Mouse (Mus musculus): Measurements from ENCODE around the gene Med12l. TPM values are rescaled to one million over a fixed set of nuclear protein-coding genes. Genes with fewer than 3 reads are reported as not detected.

Med12l gene
- polyA plus RNA-seq, 1 experiment from 2014 or later: 6.6 TPM

- Histone ChIP-seq H3K27ac (no peak overlapping the region), H3K9me3 (no peaks in the 10 kb centered on the region), H3K4me2 (no peak overlapping the region), H3K36me3 (replicated peaks) (no peaks in the 10 kb centered on the region), H3K9ac (no peak overlapping the region), H3K4me3 (replicated peaks) (no peak overlapping the region), H3K4me1 (no peaks in the 10 kb centered on the region), H3K27me3 (no peaks in the 10 kb centered on the region)
- 96% methylated on average over 5 of the region's 5 CpGs for WGBS
- no peak for ATAC-seq (ENCODE audit: low FRiP score)
Observed at GRCm38 (mm10) chr3:59157048-59157447, 151.4 kb downstream of the Med12l start.

- no peak overlapping the region for H3K9ac ChIP-seq
- no peaks in the 10 kb centered on the region for H3K9me3 ChIP-seq
- no peak for ATAC-seq (ENCODE audit: low FRiP score)
- 90% methylated on average over 1 of the region's 1 CpGs for WGBS
- no peaks in the 10 kb centered on the region for H3K36me3 ChIP-seq (replicated peaks)
- no peaks in the 10 kb centered on the region for H3K4me1 ChIP-seq
- no peak overlapping the region for H3K4me2 ChIP-seq
- no peak overlapping the region for H3K4me3 ChIP-seq (replicated peaks)
- no peaks in the 10 kb centered on the region for H3K27me3 ChIP-seq
- H3K27ac ChIP-seq: no peak overlapping the region
Observed at GRCm38 (mm10) chr3:59160465-59160864, 154.8 kb downstream of the Med12l start.

DNA sequence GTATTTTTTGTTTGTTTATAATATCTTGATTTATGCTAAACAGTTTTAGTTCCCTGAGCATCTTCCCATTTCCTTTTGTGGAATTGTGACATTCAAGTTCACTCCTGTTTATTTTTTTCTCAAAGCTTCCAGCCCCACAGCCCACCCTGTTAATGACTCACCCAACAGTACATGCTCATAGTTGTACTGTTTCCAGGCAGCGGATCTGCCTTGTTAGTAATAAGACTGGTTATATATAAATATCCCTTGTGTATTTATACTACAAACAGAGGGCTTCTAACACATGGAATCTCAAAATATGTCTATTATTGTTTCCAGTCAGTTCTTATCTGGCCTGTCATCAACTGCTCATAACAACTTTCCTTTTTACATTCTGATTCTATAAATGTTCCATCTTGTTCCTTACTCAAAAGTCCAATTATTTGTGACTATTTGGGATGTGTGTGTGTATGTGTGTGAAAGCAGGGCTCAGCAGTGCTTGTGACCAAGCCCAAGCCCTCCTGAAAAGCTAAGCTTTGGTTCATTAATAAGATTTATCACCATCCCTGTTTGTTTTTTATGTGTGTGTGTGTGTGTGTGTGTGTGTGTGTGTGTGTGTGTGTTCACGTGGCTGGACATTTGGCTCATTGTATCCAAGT is 161.9 kb downstream of the Med12l start:
- Histone ChIP-seq H3K27ac (no peak overlapping the region), H3K4me2 (no peak overlapping the region), H3K4me1 (no peaks in the 10 kb centered on the region), H3K9ac (no peak overlapping the region), H3K27me3 (no peaks in the 10 kb centered on the region), H3K9me3 (no peaks in the 10 kb centered on the region), H3K36me3 (replicated peaks) (no peaks in the 10 kb centered on the region), H3K4me3 (replicated peaks) (no peak overlapping the region)
- 82% methylated on average over 2 of the region's 2 CpGs for WGBS
- no peak for ATAC-seq (ENCODE audit: low FRiP score)

GRCm38 (mm10) chr3:59168476-59168875 is 162.9 kb downstream of the Med12l start:
- H3K4me2 ChIP-seq: no peak overlapping the region
- no peaks in the 10 kb centered on the region for H3K27me3 ChIP-seq
- no peak overlapping the region for H3K9ac ChIP-seq
- no peak overlapping the region for H3K4me3 ChIP-seq (replicated peaks)
- no peaks in the 10 kb centered on the region for H3K9me3 ChIP-seq
- H3K36me3 ChIP-seq (replicated peaks): no peaks in the 10 kb centered on the region
- H3K4me1 ChIP-seq: no peaks in the 10 kb centered on the region
- no peak overlapping the region for H3K27ac ChIP-seq
- no peak for ATAC-seq (ENCODE audit: low FRiP score)
- WGBS: 89% methylated on average over 6 of the region's 6 CpGs

- Histone ChIP-seq H3K4me3 (replicated peaks) (no peak overlapping the region), H3K4me1 (no peaks in the 10 kb centered on the region), H3K36me3 (replicated peaks) (no peaks in the 10 kb centered on the region), H3K27ac (no peak overlapping the region), H3K27me3 (no peaks in the 10 kb centered on the region), H3K4me2 (no peak overlapping the region), H3K9ac (no peak overlapping the region), H3K9me3 (no peaks in the 10 kb centered on the region)
- ATAC-seq (ENCODE audit: low FRiP score): no peak
- WGBS: 82% methylated on average over 4 of the region's 4 CpGs
Observed at GRCm38 (mm10) chr3:59169215-59169614, 163.6 kb downstream of the Med12l start.

- no peaks in the 10 kb centered on the region for H3K36me3 ChIP-seq (replicated peaks)
- no peak for ATAC-seq (ENCODE audit: low FRiP score)
- H3K9ac ChIP-seq: no peak overlapping the region
- no peak overlapping the region for H3K4me3 ChIP-seq (replicated peaks)
- 68% methylated on average over 2 of the region's 2 CpGs for WGBS
- H3K9me3 ChIP-seq: no peaks in the 10 kb centered on the region
- no peaks in the 10 kb centered on the region for H3K27me3 ChIP-seq
- H3K27ac ChIP-seq: no peak overlapping the region
- no peak overlapping the region for H3K4me2 ChIP-seq
- H3K4me1 ChIP-seq: no peaks in the 10 kb centered on the region
Observed at GRCm38 (mm10) chr3:59169921-59170627, 164.4 kb downstream of the Med12l start.

- 87% methylated on average over 6 of the region's 6 CpGs for WGBS
- Histone ChIP-seq H3K4me2 (no peak overlapping the region), H3K27ac (no peak overlapping the region), H3K4me3 (replicated peaks) (no peak overlapping the region), H3K9me3 (no peaks in the 10 kb centered on the region), H3K9ac (no peak overlapping the region), H3K4me1 (no peaks in the 10 kb centered on the region), H3K27me3 (no peaks in the 10 kb centered on the region), H3K36me3 (replicated peaks) (no peaks in the 10 kb centered on the region)
- no peak for ATAC-seq (ENCODE audit: low FRiP score)
Observed at GRCm38 (mm10) chr3:59174426-59175154, 169.0 kb downstream of the Med12l start.

GRCm38 (mm10) chr3:59175234-59175633 is 169.6 kb downstream of the Med12l start:
- Histone ChIP-seq H3K4me1 (no peaks in the 10 kb centered on the region), H3K4me2 (no peak overlapping the region)

DNA sequence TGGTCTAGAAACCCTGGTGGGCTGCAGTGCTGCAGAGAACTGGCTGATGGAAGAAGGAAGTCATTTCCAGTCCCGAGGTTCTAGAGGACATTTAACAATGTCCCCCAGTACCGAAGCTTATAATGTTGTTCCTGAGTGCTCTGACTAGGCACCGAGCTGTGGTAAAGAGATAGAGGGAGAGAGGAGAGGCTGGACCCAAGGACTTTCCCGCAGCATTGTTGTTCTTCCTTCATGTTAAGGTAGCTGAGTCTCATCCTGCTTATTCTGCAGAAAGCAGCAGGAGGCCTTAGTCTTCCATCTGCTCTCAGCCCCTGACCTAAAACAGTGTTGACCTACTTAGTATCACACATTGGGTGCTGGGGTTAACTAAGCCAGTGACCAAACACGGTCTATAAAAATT is 171.2 kb downstream of the Med12l start:
- Histone ChIP-seq H3K9ac (no peak overlapping the region), H3K9me3 (no peaks in the 10 kb centered on the region), H3K4me1 (no peaks in the 10 kb centered on the region), H3K27me3 (no peaks in the 10 kb centered on the region), H3K4me3 (replicated peaks) (no peak overlapping the region), H3K4me2 (no peak overlapping the region), H3K27ac (no peak overlapping the region), H3K36me3 (replicated peaks) (no peaks in the 10 kb centered on the region)
- 72% methylated on average over 5 of the region's 5 CpGs for WGBS
- ATAC-seq (ENCODE audit: low FRiP score): no peak

More at GRCm38 (mm10) chr3:59175234-59175633, 169.6 kb downstream of the Med12l start:
- Histone ChIP-seq H3K4me3 (replicated peaks) (no peak overlapping the region), H3K9ac (no peak overlapping the region), H3K27me3 (no peaks in the 10 kb centered on the region), H3K9me3 (no peaks in the 10 kb centered on the region), H3K27ac (no peak overlapping the region), H3K36me3 (replicated peaks) (no peaks in the 10 kb centered on the region)
- 48% methylated on average over 5 of the region's 5 CpGs for WGBS
- ATAC-seq (ENCODE audit: low FRiP score): peak; percentile 68; the same call in 1 of the 2 replicates

- ATAC-seq (ENCODE audit: low FRiP score): no peak
- 67% methylated on average over 5 of the region's 5 CpGs for WGBS
Observed at GRCm38 (mm10) chr3:59181134-59181533, 175.5 kb downstream of the Med12l start.

DNA sequence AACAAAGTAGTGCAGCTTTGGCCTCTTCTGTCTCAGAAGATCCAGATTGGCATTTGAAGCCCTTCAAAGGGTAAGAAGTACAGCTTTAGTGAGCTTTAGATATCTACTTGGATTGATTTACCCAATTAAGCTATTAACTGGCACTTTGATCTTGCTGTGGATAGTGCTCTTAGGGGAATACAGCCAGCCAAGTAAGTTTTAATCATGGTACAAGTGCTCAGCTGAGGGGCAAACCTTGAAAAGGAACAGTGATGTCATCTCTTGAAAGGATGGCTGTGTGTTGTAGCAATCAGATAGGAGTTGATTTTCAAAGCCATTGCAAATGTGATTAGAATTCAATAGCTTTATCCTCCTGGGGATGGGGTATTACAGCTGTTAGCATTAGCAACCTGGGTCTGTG is 176.5 kb downstream of the Med12l start:
- no peak overlapping the region for H3K4me3 ChIP-seq (replicated peaks)
- no peaks in the 10 kb centered on the region for H3K9me3 ChIP-seq
- no peaks in the 10 kb centered on the region for H3K36me3 ChIP-seq (replicated peaks)
- no peak overlapping the region for H3K9ac ChIP-seq
- no peaks in the 10 kb centered on the region for H3K4me1 ChIP-seq
- ATAC-seq (ENCODE audit: low FRiP score): peak; percentile 46; the same call in 1 of the 2 replicates
- H3K4me2 ChIP-seq: no peak overlapping the region
- H3K27ac ChIP-seq: no peak overlapping the region
- no peaks in the 10 kb centered on the region for H3K27me3 ChIP-seq

More at GRCm38 (mm10) chr3:59181134-59181533, 175.5 kb downstream of the Med12l start:
- Histone ChIP-seq H3K36me3 (replicated peaks) (no peaks in the 10 kb centered on the region), H3K4me1 (no peaks in the 10 kb centered on the region), H3K9ac (no peak overlapping the region), H3K4me2 (no peak overlapping the region), H3K4me3 (replicated peaks) (no peak overlapping the region), H3K27me3 (no peaks in the 10 kb centered on the region), H3K9me3 (no peaks in the 10 kb centered on the region), H3K27ac (no peak overlapping the region)

DNA sequence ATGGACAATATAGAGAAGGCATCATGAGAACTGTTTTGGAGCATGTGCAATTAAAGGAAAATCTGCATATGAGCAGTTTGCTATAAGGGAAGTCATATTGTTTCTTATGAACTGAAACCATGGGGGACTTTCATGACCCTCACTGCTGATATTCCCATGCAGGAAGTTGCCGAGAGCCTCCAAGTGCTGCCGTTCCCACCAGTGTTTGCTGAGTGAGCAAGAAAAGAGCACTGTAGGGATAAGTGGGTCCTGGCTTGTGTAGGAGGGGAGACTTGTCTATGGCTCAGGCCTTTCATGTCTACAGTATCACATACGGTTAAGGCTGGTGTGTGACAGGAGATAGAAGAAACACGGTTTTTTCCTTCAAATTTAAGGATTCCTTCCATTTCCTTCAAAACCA is 180.0 kb downstream of the Med12l start:
- Histone ChIP-seq H3K27ac (no peak overlapping the region), H3K9ac (no peak overlapping the region), H3K4me2 (no peak overlapping the region), H3K4me1 (no peaks in the 10 kb centered on the region), H3K9me3 (no peaks in the 10 kb centered on the region), H3K4me3 (replicated peaks) (no peak overlapping the region), H3K27me3 (no peaks in the 10 kb centered on the region), H3K36me3 (replicated peaks) (no peaks in the 10 kb centered on the region)
- 94% methylated on average over 4 of the region's 4 CpGs for WGBS
- no peak for ATAC-seq (ENCODE audit: low FRiP score)

All from forebrain, embryonic 12.5 days (tissue).